Mouse (Mus musculus) heart, postnatal 36 days (tissue): ENCODE measurements at regions not wholly inside any gene's neighbourhood (a gene's known extent, or its start where the extent isn't known, plus 50 kb on each side); places are given as distances from the start of the nearest gene placed in this dataset.
A peak's percentile ranks its signal among the peaks of the same experiment; 100 is the strongest.
"Not testable (repeated sequence)": the region's sequence is repeated elsewhere in the genome, so short reads cannot be mapped to it uniquely, and the experiment has no call there.

Experiments used
- DNase-seq, 2 experiments: peaks; one replicate each; pipeline ENCODE4 v3.0.0; 2021 to 2022
- intact Hi-C: fragments of 180-260 bp; cut with DNase I; formaldehyde crosslinking; loops from one replicate; pipeline ENCODE4 v1.15.1; 2025

- DNase-seq, result no peak
- intact Hi-C loops, result no loop called here
These were observed 432.6 kb upstream of the Id2 start for GRCm38 (mm10) chr12:25529537-25529936.

GRCm38 (mm10) chr12:25526639-25527038 is 429.7 kb upstream of the Id2 start:
- intact Hi-C loops, result no loop called here
- no peak for DNase-seq

GRCm38 (mm10) chr12:25516738-25517137 is 419.8 kb upstream of the Id2 start:
- intact Hi-C loops, result no loop called here
- DNase-seq, result no peak

- DNase-seq, result no peak
- intact Hi-C loops, result no loop called here
These were observed 416.7 kb upstream of the Id2 start for GRCm38 (mm10) chr12:25513679-25514078.

GRCm38 (mm10) chr12:25509666-25510065 is 412.7 kb upstream of the Id2 start:
- no peak for DNase-seq
- intact Hi-C loops, result no loop called here

- intact Hi-C loops, result no loop called here
- no peak for DNase-seq
These were observed 396.3 kb upstream of the Id2 start for GRCm38 (mm10) chr12:25493233-25493632.

- intact Hi-C loops, result no loop called here
These were observed 395.7 kb upstream of the Id2 start for GRCm38 (mm10) chr12:25492483-25493190.

GRCm38 (mm10) chr12:25475180-25475758 is 378.3 kb upstream of the Id2 start:
- DNase-seq, result no peak
- intact Hi-C loops, result no loop called here

More at GRCm38 (mm10) chr12:25492483-25493190, 395.7 kb upstream of the Id2 start:
- no peak for DNase-seq

- no peak for DNase-seq
- intact Hi-C loops, result no loop called here
These were observed 372.2 kb upstream of the Id2 start for GRCm38 (mm10) chr12:25469181-25469580.

- intact Hi-C loops, result no loop called here
These were observed 370.8 kb upstream of the Id2 start for GRCm38 (mm10) chr12:25467789-25468188.

GRCm38 (mm10) chr12:25462690-25463089 is 365.8 kb upstream of the Id2 start:
- DNase-seq, intact Hi-C loops: not testable (repeated sequence)

More at GRCm38 (mm10) chr12:25467789-25468188, 370.8 kb upstream of the Id2 start:
- peak in 1 of 2 experiments; percentile 11 for DNase-seq

GRCm38 (mm10) chr12:25455281-25455989 is 358.5 kb upstream of the Id2 start:
- DNase-seq, result no peak
- intact Hi-C loops, result no loop called here

GRCm38 (mm10) chr12:25453356-25453755 is 356.4 kb upstream of the Id2 start:
- intact Hi-C loops, result no loop called here
- DNase-seq, result no peak

- no peak for DNase-seq
- intact Hi-C loops, result no loop called here
These were observed 354.2 kb upstream of the Id2 start for GRCm38 (mm10) chr12:25451156-25451555.

- intact Hi-C loops, result no loop called here
- DNase-seq, result no peak
These were observed 347.4 kb upstream of the Id2 start for GRCm38 (mm10) chr12:25444355-25444754.

- intact Hi-C loops, result no loop called here
- DNase-seq, result no peak
These were observed 342.1 kb upstream of the Id2 start for GRCm38 (mm10) chr12:25439029-25439551.

- intact Hi-C loops, result no loop called here
These were observed 341.5 kb upstream of the Id2 start for GRCm38 (mm10) chr12:25438217-25439028.

GRCm38 (mm10) chr12:25437556-25437955 is 340.6 kb upstream of the Id2 start:
- DNase-seq, result no peak

More at GRCm38 (mm10) chr12:25438217-25439028, 341.5 kb upstream of the Id2 start:
- DNase-seq, result peak in 1 of 2 experiments; percentile 5

GRCm38 (mm10) chr12:25436220-25436911 is 339.4 kb upstream of the Id2 start:
- intact Hi-C loops, result no loop called here

More at GRCm38 (mm10) chr12:25437556-25437955, 340.6 kb upstream of the Id2 start:
- intact Hi-C loops, result no loop called here

GRCm38 (mm10) chr12:25432796-25433195 is 335.9 kb upstream of the Id2 start:
- DNase-seq, result peak in 1 of 2 experiments; percentile 8
- intact Hi-C loops, result no loop called here

More at GRCm38 (mm10) chr12:25436220-25436911, 339.4 kb upstream of the Id2 start:
- no peak for DNase-seq
